Mouse (Mus musculus) liver, embryonic 14.5 days (tissue): ENCODE results near the gene Irf1.

Source experiments
- CTCF ChIP-seq: IDR thresholded peaks from 2 replicates; pipeline ENCODE4 v1.5.1; 2016; ENCODE audit warnings: antibody characterized with exemption, low read depth, control low read depth
- EP300 ChIP-seq: IDR thresholded peaks from 2 replicates; pipeline ENCODE4 v1.6.1; 2016; ENCODE audit warnings: antibody characterized with exemption, low read depth

GRCm38 (mm10) chr11:53749716-53750352, 20.0 kb upstream of the Irf1 start:
- TF ChIP-seq CTCF, result no peak
- TF ChIP-seq EP300, result no peak
